Mouse (Mus musculus) small intestine, adult 2 months (tissue): ENCODE results near the gene Atp8a2.

ENCODE experiments used
- CTCF ChIP-seq: fragments of 200-500 bp; IDR thresholded peaks from 2 replicates; pipeline ENCODE4 v1.5.1; 2012; ENCODE audit warnings: low read depth, mild to moderate bottlenecking, control low read depth, inconsistent platforms, low read length, moderate library complexity, mixed read lengths; ENCODE audit not compliant: insufficient replicate concordance, insufficient read length; ENCODE audit errors: extremely low read depth
- POLR2A ChIP-seq: fragments of 200-500 bp; IDR thresholded peaks from 2 replicates; pipeline ENCODE4 v1.6.1; 2012; ENCODE audit warnings: low read depth, mild to moderate bottlenecking, control low read depth, inconsistent platforms, low read length, moderate library complexity

GRCm38 (mm10) chr14:60194606-60195005 lies 2.4 kb downstream of the Atp8a2 start:
- no peak for TF ChIP-seq POLR2A
- no peak for TF ChIP-seq CTCF
